Mouse (Mus musculus) embryonic facial prominence, embryonic 10.5 days (tissue): ENCODE data around the gene Zfp418. TPM values are rescaled to one million over a fixed set of nuclear protein-coding genes. Genes with fewer than 3 reads are reported as not detected.
"Not testable (repeated sequence)": the region's sequence is repeated elsewhere in the genome, so short reads cannot be mapped to it uniquely, and the experiment has no call there.

Source experiments
- DNase-seq: peaks from one replicate; pipeline ENCODE4 v3.0.0-alpha.2; 2017; ENCODE audit warnings: low spot score
- H3K27ac ChIP-seq: fragments of 300-500 bp; sonication (generic); replicated peaks from 2 replicates; pipeline ENCODE4 v1.5.1; 2016; ENCODE audit warnings: mild to moderate bottlenecking
- H3K27me3 ChIP-seq: fragments of 300-500 bp; sonication (generic); replicated peaks from 2 replicates; pipeline ENCODE4 v1.6.1; 2016; ENCODE audit warnings: low read depth, mild to moderate bottlenecking; ENCODE audit not compliant: poor library complexity, severe bottlenecking
- H3K36me3 ChIP-seq: fragments of 300-500 bp; sonication (generic); replicated peaks from 2 replicates; pipeline ENCODE4 v1.6.1; 2016; ENCODE audit warnings: mild to moderate bottlenecking, moderate library complexity
- H3K4me1 ChIP-seq: fragments of 300-500 bp; sonication (generic); 2 replicates; pipeline ENCODE4 v1.6.1; 2016
- H3K4me3 ChIP-seq: fragments of 300-500 bp; sonication (generic); 2 replicates; pipeline ENCODE4 v1.5.1; 2016; ENCODE audit warnings: mild to moderate bottlenecking, moderate library complexity
- H3K9me3 ChIP-seq: fragments of 300-500 bp; sonication (generic); 2 replicates; pipeline ENCODE4 v1.6.1; 2016; ENCODE audit warnings: mild to moderate bottlenecking
- WGBS: fragments of 180-500 bp; shearing (Covaris S2); methylation state at CpG from one replicate; pipeline ENCODE4 v1.1.7; 2016; 5-methylcytosine and 5-hydroxymethylcytosine counted together
- polyA plus RNA-seq: library from polyadenylated mRNA; unstranded; fragments of >200 nt; fragmentation: Nextera tagmentation; extraction: Ambion mirVana; gene quantifications from 2 replicates; pipeline ENCODE4 v1.2.1, GENCODE M21; 2016

Gene Zfp418
- polyA plus RNA-seq, 1 experiment from 2014 or later, result 3.7 TPM

- DNase-seq, result peak; percentile 22
- Histone ChIP-seq H3K36me3 (peaks cover 21% of the 10 kb centered on the region), H3K4me3 (peak within 1 kb of the TSS; percentile 60)
- not testable (repeated sequence) for H3K27ac ChIP-seq, H3K27me3 ChIP-seq, H3K9me3 ChIP-seq, H3K4me1 ChIP-seq
- WGBS, result under 1% methylated on average over 24 of the region's 24 CpGs
Measured at GRCm38 (mm10) chr7:7209313-7210151, 38.4 kb downstream of the Zfp418 start, which contains the start of gene Zfp772. Zfp772 (minus strand) TSS chr7:7209998.

Other genes with a start within 250 kb of the Zfp418 start
- gene Aurkc, start 176.0 kb upstream of the Zfp418 start, polyA plus RNA-seq, result not detected in 2 replicates
- 14.1 and 14.7 TPM in 2 replicates for gene Zfp954, start 49.8 kb upstream of the Zfp418 start, polyA plus RNA-seq
- gene Zfp773, start 34.6 kb upstream of the Zfp418 start, polyA plus RNA-seq, result 3.6 and 4.1 TPM in 2 replicates
- gene Zfp772, start 38.7 kb downstream of the Zfp418 start, polyA plus RNA-seq, result 9.5 and 9.8 TPM in 2 replicates
- 0.26 TPM in 2 replicates for gene Vmn2r29, start 76.0 kb downstream of the Zfp418 start, polyA plus RNA-seq
- gene Gm45844, start 107.0 kb downstream of the Zfp418 start, polyA plus RNA-seq, result 1.7 and 3.7 TPM in 2 replicates
- 38.4 and 39.1 TPM in 2 replicates for gene Clcn4, start 129.5 kb downstream of the Zfp418 start, polyA plus RNA-seq
- gene Vmn2r30, start 166.3 kb downstream of the Zfp418 start, polyA plus RNA-seq, result not detected in 2 replicates
- not detected in 2 replicates for gene Gm45783, start 203.2 kb downstream of the Zfp418 start, polyA plus RNA-seq
- not detected in 2 replicates for gene Vmn2r31, start 228.4 kb downstream of the Zfp418 start, polyA plus RNA-seq